Mouse (Mus musculus) liver, adult 2 months (tissue): ENCODE results near the gene Ankrd6.

Source experiments
- CTCF ChIP-seq: fragments of 200-500 bp; IDR thresholded peaks from 2 replicates; pipeline ENCODE4 v1.5.1; 2011; ENCODE audit warnings: low read depth, low read length, control low read depth
- POLR2A ChIP-seq: fragments of 200-500 bp; IDR thresholded peaks from 2 replicates; pipeline ENCODE4 v1.6.1; 2011; ENCODE audit warnings: low read length, control low read depth; ENCODE audit not compliant: insufficient read depth; ENCODE audit errors: extremely low read depth

GRCm38 (mm10) chr4:32997571-32997970 lies 46.9 kb upstream of the Ankrd6 start:
- TF ChIP-seq POLR2A (no peak), CTCF (no peak)
